Mouse (Mus musculus): ENCODE results near the gene 0610010K14Rik.

DNA sequence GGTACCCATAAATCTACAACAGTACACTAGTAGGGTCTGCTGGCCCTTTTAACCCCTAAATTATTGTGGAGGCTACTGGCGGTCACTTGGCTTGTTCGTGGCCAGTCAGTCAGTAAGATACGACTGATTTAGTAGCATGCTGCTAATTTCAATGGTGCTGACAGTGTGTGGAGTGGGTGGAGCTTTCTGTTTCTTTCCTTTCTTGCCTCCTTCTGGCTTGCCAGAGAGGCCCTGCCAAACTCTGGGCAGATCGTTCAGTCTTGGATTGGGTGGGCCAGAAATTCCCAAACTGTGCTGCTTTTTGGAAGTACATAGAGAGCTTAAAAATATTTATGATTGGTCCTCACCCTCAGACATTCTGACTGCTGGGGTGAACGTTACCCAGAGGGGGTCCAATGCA lies 10.6 kb downstream of the 0610010K14Rik start:
- TF ChIP-seq CTCF (IDR thresholded peaks at IDR 0.05; ENCODE audit: low read depth, low read length) (no peak), POLR2A (IDR thresholded peaks at IDR 0.05; ENCODE audit: extremely low read depth, insufficient read depth, low read length) (no peak)

All from liver, adult 2 months (tissue).